Mouse (Mus musculus): ENCODE measurements around the gene Zfp276. TPM values are rescaled to one million over a fixed set of nuclear protein-coding genes. Genes with fewer than 3 reads are reported as not detected.

The Zfp276 gene
- polyA plus RNA-seq, 1 experiment from 2014 or later = 18.8 TPM

Other genes starting within 250 kb of the Zfp276 start
- gene Ankrd11, start 211.9 kb upstream of the Zfp276 start, polyA plus RNA-seq (2014; fragmentation: Nextera tagmentation; extraction: Ambion mirVana) = 84.6 and 98.3 TPM in 2 replicates
- gene Spg7, start 191.3 kb upstream of the Zfp276 start, polyA plus RNA-seq (2014; fragmentation: Nextera tagmentation; extraction: Ambion mirVana) = 45.0 and 45.4 TPM in 2 replicates
- 1,566 and 1,655 TPM in 2 replicates for gene Rpl13, start 151.8 kb upstream of the Zfp276 start, polyA plus RNA-seq (2014; fragmentation: Nextera tagmentation; extraction: Ambion mirVana)
- 0.57 and 0.82 TPM in 2 replicates for gene Cpne7, start 136.8 kb upstream of the Zfp276 start, polyA plus RNA-seq (2014; fragmentation: Nextera tagmentation; extraction: Ambion mirVana)
- 6.8 and 8.5 TPM in 2 replicates for gene Sult5a1, start 95.9 kb upstream of the Zfp276 start, polyA plus RNA-seq (2014; fragmentation: Nextera tagmentation; extraction: Ambion mirVana)
- 2.9 and 3.1 TPM in 2 replicates for gene Dpep1, start 68.0 kb upstream of the Zfp276 start, polyA plus RNA-seq (2014; fragmentation: Nextera tagmentation; extraction: Ambion mirVana)
- 94.4 and 95.1 TPM in 2 replicates for gene Chmp1a, start 41.4 kb upstream of the Zfp276 start, polyA plus RNA-seq (2014; fragmentation: Nextera tagmentation; extraction: Ambion mirVana)
- gene Spata33, start 41.4 kb upstream of the Zfp276 start, polyA plus RNA-seq (2014; fragmentation: Nextera tagmentation; extraction: Ambion mirVana) = 3.3 and 3.4 TPM in 2 replicates
- 34.2 and 36.5 TPM in 2 replicates for gene Cdk10, start 29.4 kb upstream of the Zfp276 start, polyA plus RNA-seq (2014; fragmentation: Nextera tagmentation; extraction: Ambion mirVana)
- 0.87 and 1.2 TPM in 2 replicates for gene Spata2l, start 18.0 kb upstream of the Zfp276 start, polyA plus RNA-seq (2014; fragmentation: Nextera tagmentation; extraction: Ambion mirVana)
- gene Vps9d1, start 153 bp downstream of the Zfp276 start, polyA plus RNA-seq (2014; fragmentation: Nextera tagmentation; extraction: Ambion mirVana) = 24.0 and 25.6 TPM in 2 replicates
- gene Fanca, start 64.4 kb downstream of the Zfp276 start, polyA plus RNA-seq (2014; fragmentation: Nextera tagmentation; extraction: Ambion mirVana) = 38.9 and 39.2 TPM in 2 replicates
- 0.95 and 1.9 TPM in 2 replicates for gene Spire2, start 78.5 kb downstream of the Zfp276 start, polyA plus RNA-seq (2014; fragmentation: Nextera tagmentation; extraction: Ambion mirVana)
- gene Tcf25, start 119.6 kb downstream of the Zfp276 start, polyA plus RNA-seq (2014; fragmentation: Nextera tagmentation; extraction: Ambion mirVana) = 136 and 149 TPM in 2 replicates
- gene Mc1r, start 152.9 kb downstream of the Zfp276 start, polyA plus RNA-seq (2014; fragmentation: Nextera tagmentation; extraction: Ambion mirVana) = not detected in 2 replicates
- gene Tubb3, start 157.2 kb downstream of the Zfp276 start, polyA plus RNA-seq (2014; fragmentation: Nextera tagmentation; extraction: Ambion mirVana) = 9.3 and 11.2 TPM in 2 replicates
- 37.3 and 37.6 TPM in 2 replicates for gene Def8, start 169.3 kb downstream of the Zfp276 start, polyA plus RNA-seq (2014; fragmentation: Nextera tagmentation; extraction: Ambion mirVana)
- 36.5 and 41.1 TPM in 2 replicates for gene Afg3l1, start 223.7 kb downstream of the Zfp276 start, polyA plus RNA-seq (2014; fragmentation: Nextera tagmentation; extraction: Ambion mirVana)

Measured in limb, embryonic 11.5 days (tissue).